Mouse (Mus musculus) heart, adult 2 months (tissue): ENCODE data around the gene Gstt3.

Experiments used
- CTCF ChIP-seq: fragments of 200-600 bp; IDR thresholded peaks from 2 replicates; pipeline ENCODE4 v1.8.1; 2022; ENCODE audit warnings: antibody characterized with exemption, mild to moderate bottlenecking, moderate library complexity
- POLR2A ChIP-seq: fragments of 200-500 bp; IDR thresholded peaks from 2 replicates; pipeline ENCODE4 v1.6.1; 2011; ENCODE audit warnings: mild to moderate bottlenecking, low read depth, low read length, control low read depth; ENCODE audit not compliant: insufficient read depth

DNA sequence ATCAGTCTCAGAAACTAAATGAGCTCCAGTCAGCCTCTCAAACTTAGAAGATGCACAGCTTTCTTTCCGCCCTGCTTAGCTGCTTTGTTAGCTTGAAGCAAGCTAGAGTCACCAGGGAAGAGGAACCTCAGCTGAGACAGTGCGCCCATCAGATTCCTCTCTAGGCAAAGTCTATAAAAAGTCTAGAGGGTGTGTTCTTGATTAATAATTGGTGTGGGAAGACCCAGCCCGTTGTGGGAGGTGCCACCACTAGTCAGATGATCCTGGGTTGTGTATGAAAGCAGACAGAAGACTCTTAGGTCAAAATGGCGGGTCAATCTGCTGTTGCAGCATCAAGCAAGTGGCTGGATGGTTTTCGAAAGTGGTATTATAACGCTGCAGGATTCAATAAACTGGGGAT, 14.4 kb downstream of the Gstt3 start:
- no peak for TF ChIP-seq CTCF
- TF ChIP-seq POLR2A: no peak
